Mouse (Mus musculus): ENCODE results near the gene Gm20388.

DNA sequence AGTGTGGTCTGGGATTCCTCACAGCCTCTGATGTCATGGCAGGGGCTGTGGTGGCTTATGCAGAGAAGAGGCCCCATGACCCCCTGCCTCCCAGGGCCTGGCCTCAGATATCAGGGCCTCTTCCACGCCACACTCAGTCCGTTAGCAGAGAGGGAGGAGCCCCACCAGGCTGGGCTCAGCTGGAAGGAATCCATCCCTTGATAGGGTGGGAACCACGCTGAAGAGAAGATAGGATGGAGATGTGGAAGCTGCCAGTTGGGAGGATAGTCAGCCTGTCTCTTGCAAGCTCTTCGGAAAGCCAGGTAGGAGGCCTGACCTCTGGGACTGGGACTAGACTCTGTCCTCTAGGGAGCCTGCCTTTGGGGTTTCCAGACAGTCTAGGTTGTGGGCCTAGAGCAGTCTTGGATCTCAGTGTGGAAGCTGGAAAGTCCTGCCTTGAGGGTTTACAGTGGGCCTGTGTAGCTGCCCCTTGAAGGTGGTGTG, 587.7 kb downstream of the Gm20388 start:
- TF ChIP-seq CTCF (IDR thresholded peaks at IDR 0.05; ENCODE audit: low read depth) (no peak), EP300 (optimal IDR thresholded peaks at IDR 0.05) (no peak)
